Mouse (Mus musculus): ENCODE measurements around the gene Apex1. TPM values are rescaled to one million over a fixed set of nuclear protein-coding genes. Genes with fewer than 3 reads are reported as not detected.

The Apex1 gene
- polyA plus RNA-seq, 1 experiment from 2014 or later: 486 TPM

Other genes starting within 250 kb of the Apex1 start
- not detected in 2 replicates for gene Olfr747, start 231.8 kb upstream of the Apex1 start, polyA plus RNA-seq (2014; fragmentation: Nextera tagmentation; extraction: Ambion mirVana)
- not detected in 2 replicates for gene Olfr748, start 217.6 kb upstream of the Apex1 start, polyA plus RNA-seq (2014; fragmentation: Nextera tagmentation; extraction: Ambion mirVana)
- not detected in 2 replicates for gene Olfr749, start 179.9 kb upstream of the Apex1 start, polyA plus RNA-seq (2014; fragmentation: Nextera tagmentation; extraction: Ambion mirVana)
- 88.7 and 93.8 TPM in 2 replicates for gene Ttc5, start 139.4 kb upstream of the Apex1 start, polyA plus RNA-seq (2014; fragmentation: Nextera tagmentation; extraction: Ambion mirVana)
- not detected in 2 replicates for gene Ccnb1ip1, start 117.2 kb upstream of the Apex1 start, polyA plus RNA-seq (2014; fragmentation: Nextera tagmentation; extraction: Ambion mirVana)
- gene Parp2, start 117.1 kb upstream of the Apex1 start, polyA plus RNA-seq (2014; fragmentation: Nextera tagmentation; extraction: Ambion mirVana): 70.0 and 75.8 TPM in 2 replicates
- 5.3 and 5.5 TPM in 2 replicates for gene Tep1, start 54.4 kb upstream of the Apex1 start, polyA plus RNA-seq (2014; fragmentation: Nextera tagmentation; extraction: Ambion mirVana)
- 0.15 TPM in 1 of 2 replicates, not detected in the other for gene Klhl33, start 27.5 kb upstream of the Apex1 start, polyA plus RNA-seq (2014; fragmentation: Nextera tagmentation; extraction: Ambion mirVana)
- gene Osgep, start 75 bp upstream of the Apex1 start, polyA plus RNA-seq (2014; fragmentation: Nextera tagmentation; extraction: Ambion mirVana): 188 and 208 TPM in 2 replicates
- gene Pip4p1, start 5.9 kb downstream of the Apex1 start, polyA plus RNA-seq (2014; fragmentation: Nextera tagmentation; extraction: Ambion mirVana): 49.1 and 52.4 TPM in 2 replicates
- gene Pnp, start 6.1 kb downstream of the Apex1 start, polyA plus RNA-seq (2014; fragmentation: Nextera tagmentation; extraction: Ambion mirVana): 72.0 and 72.8 TPM in 2 replicates
- gene Gm49342, start 19.5 kb downstream of the Apex1 start, polyA plus RNA-seq (2014; fragmentation: Nextera tagmentation; extraction: Ambion mirVana): not detected in 2 replicates
- 0.36 and 0.47 TPM in 2 replicates for gene Pnp2, start 31.0 kb downstream of the Apex1 start, polyA plus RNA-seq (2014; fragmentation: Nextera tagmentation; extraction: Ambion mirVana)
- 0.13 TPM in 1 of 2 replicates, not detected in the other for gene Rnase10, start 82.8 kb downstream of the Apex1 start, polyA plus RNA-seq (2014; fragmentation: Nextera tagmentation; extraction: Ambion mirVana)
- not detected in 2 replicates for gene Rnase9, start 116.9 kb downstream of the Apex1 start, polyA plus RNA-seq (2014; fragmentation: Nextera tagmentation; extraction: Ambion mirVana)
- gene Rnase11, start 125.2 kb downstream of the Apex1 start, polyA plus RNA-seq (2014; fragmentation: Nextera tagmentation; extraction: Ambion mirVana): not detected in 2 replicates
- gene Rnase12, start 132.7 kb downstream of the Apex1 start, polyA plus RNA-seq (2014; fragmentation: Nextera tagmentation; extraction: Ambion mirVana): not detected in 2 replicates
- gene Olfr750, start 149.5 kb downstream of the Apex1 start, polyA plus RNA-seq (2014; fragmentation: Nextera tagmentation; extraction: Ambion mirVana): not detected in 2 replicates
- 14.4 and 14.7 TPM in 2 replicates for gene Rnase4, start 166.1 kb downstream of the Apex1 start, polyA plus RNA-seq (2014; fragmentation: Nextera tagmentation; extraction: Ambion mirVana)
- gene Ang, start 166.2 kb downstream of the Apex1 start, polyA plus RNA-seq (2014; fragmentation: Nextera tagmentation; extraction: Ambion mirVana): 2.2 and 2.6 TPM in 2 replicates
- gene Eddm3b, start 189.5 kb downstream of the Apex1 start, polyA plus RNA-seq (2014; fragmentation: Nextera tagmentation; extraction: Ambion mirVana): not detected in 2 replicates
- not detected in 2 replicates for gene Rnase6, start 198.9 kb downstream of the Apex1 start, polyA plus RNA-seq (2014; fragmentation: Nextera tagmentation; extraction: Ambion mirVana)
- not detected in 2 replicates for gene Rnase1, start 221.8 kb downstream of the Apex1 start, polyA plus RNA-seq (2014; fragmentation: Nextera tagmentation; extraction: Ambion mirVana)
- gene Rnase2b, start 237.3 kb downstream of the Apex1 start, polyA plus RNA-seq (2014; fragmentation: Nextera tagmentation; extraction: Ambion mirVana): not detected in 2 replicates